Mouse (Mus musculus): ENCODE measurements around the gene Moap1. TPM values are rescaled to one million over a fixed set of nuclear protein-coding genes. Genes with fewer than 3 reads are reported as not detected.

Gene Moap1
- polyA plus RNA-seq, 1 experiment from 2014 or later: 18.4 TPM

DNA sequence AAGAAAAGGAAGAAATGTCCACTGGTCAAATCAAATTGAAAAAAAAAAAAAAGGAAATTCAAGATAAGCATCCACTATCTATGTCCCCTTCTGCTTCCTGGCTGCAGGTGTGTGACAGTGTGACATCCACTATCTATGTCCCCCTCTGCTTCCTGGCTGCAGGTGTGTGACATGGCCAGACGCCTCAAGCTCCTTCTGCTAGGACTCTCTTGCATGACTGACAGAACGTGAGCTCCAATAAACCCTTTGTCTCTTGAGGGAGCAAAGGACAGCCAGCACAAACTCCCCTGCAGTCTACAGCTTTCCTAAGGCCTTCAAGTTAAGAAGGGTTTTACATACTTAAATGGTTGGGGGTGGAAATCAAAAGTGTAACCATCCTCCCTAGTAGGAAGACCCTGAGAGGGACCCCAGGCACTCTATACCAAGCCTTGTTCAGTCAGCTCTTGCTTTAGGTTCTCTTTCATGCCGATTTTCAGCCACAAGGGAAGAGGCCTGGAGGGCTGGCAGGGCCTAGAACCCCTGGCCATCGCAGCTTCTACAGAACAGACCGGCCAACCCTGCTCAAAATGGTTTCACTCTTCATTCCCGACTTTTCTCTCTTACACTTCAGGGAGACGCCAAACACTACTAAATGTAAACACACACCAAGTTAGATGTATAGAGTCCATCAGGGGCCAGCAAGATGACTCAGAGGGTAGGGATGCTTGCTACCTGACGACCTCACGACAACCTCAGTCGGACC, 28.6 kb downstream of the Moap1 start:
- Histone ChIP-seq H3K27me3 (replicated peaks; ENCODE audit: control insufficient read depth, insufficient read depth, low read length) (no peaks in the 10 kb centered on the region), H3K4me2 (no peak overlapping the region), H3K4me3 (ENCODE audit: low read depth, low read length) (no peak overlapping the region), H3K36me3 (ENCODE audit: control insufficient read depth, insufficient read depth, low read length) (no peaks in the 10 kb centered on the region), H3K9me3 (ENCODE audit: control insufficient read depth, low read length) (no peaks in the 10 kb centered on the region), H3K9ac (ENCODE audit: low read depth, low read length) (no peak overlapping the region), H3K4me1 (replicated peaks; ENCODE audit: control insufficient read depth, insufficient read depth, low read length) (no peaks in the 10 kb centered on the region), H3K27ac (ENCODE audit: low read depth, low read length) (no peak overlapping the region)
- DNase-seq (ENCODE audit: low spot score) (no peak), ATAC-seq (replicated peaks; ENCODE audit: low FRiP score) (no peak)
- 80% methylated on average over 10 of the region's 10 CpGs for WGBS

DNA sequence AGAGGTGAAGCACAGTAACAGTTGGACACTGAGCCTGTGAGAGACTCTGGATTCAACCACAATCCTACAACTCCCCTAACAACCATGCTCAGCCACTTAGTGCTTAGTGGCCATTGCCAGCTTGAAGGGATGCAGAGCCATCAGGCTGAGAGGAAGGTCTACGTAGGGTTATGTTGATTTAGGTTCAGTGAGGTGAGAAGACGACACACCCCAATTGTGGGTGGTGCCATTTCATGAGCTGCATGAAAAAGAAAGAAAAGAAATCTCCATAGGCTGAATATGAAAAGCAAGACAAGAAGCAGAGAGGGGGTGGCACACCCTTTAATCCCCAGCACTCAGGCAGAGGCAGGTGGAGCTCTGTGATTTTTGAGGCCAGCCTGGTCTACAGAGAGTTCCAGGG, 29.3 kb downstream of the Moap1 start:
- Histone ChIP-seq H3K4me3 (ENCODE audit: low read depth, low read length) (no peak overlapping the region), H3K4me2 (no peak overlapping the region), H3K9ac (ENCODE audit: low read depth, low read length) (no peak overlapping the region), H3K9me3 (ENCODE audit: control insufficient read depth, low read length) (no peaks in the 10 kb centered on the region), H3K27ac (ENCODE audit: low read depth, low read length) (no peak overlapping the region), H3K27me3 (replicated peaks; ENCODE audit: control insufficient read depth, insufficient read depth, low read length) (no peaks in the 10 kb centered on the region), H3K4me1 (replicated peaks; ENCODE audit: control insufficient read depth, insufficient read depth, low read length) (no peaks in the 10 kb centered on the region), H3K36me3 (ENCODE audit: control insufficient read depth, insufficient read depth, low read length) (no peaks in the 10 kb centered on the region)
- WGBS: 76% methylated on average over 2 of the region's 2 CpGs
- DNase-seq (ENCODE audit: low spot score) (no peak), ATAC-seq (replicated peaks; ENCODE audit: low FRiP score) (no peak)

DNA sequence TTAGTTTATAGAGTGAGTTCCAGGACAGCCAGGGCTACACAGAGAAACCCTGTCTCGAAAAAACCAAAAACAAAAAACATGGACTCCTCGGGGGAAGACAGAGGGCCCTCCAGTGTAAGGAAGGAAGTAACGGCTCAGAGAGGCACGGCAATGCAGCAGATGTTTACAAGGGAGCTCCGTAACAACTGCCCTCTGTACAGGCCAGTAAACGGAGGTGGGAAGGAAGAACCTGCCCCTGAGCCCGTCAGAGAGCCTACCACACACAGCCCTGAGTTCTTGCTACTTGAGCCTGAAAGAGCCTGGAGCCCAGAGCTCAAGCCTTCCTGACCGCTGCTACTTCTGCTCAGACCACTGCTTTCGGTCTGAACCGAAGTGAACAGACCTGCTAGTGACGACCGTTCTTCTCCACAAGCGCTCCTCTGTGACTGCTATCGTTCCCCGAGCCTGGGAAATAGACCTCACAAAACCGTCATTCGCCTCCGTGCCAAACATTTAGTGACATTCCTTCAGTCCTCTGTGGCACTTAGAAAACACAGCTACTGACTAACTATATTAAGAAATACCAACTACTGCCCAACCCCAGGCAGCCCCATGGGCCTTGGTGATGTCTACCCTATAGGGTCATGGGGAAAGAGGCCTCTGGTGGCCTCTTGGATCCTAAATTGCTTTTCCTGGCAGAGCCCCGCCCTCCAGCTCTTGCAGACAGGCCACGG, 30.2 kb downstream of the Moap1 start:
- H3K27me3 ChIP-seq (replicated peaks; ENCODE audit: control insufficient read depth, insufficient read depth, low read length): no peaks in the 10 kb centered on the region
- H3K4me2 ChIP-seq: no peak overlapping the region
- H3K9ac ChIP-seq (ENCODE audit: low read depth, low read length): no peak overlapping the region
- ATAC-seq (replicated peaks; ENCODE audit: low FRiP score): no peak
- H3K36me3 ChIP-seq (ENCODE audit: control insufficient read depth, insufficient read depth, low read length): no peaks in the 10 kb centered on the region
- WGBS: 61% methylated on average over 20 of the region's 20 CpGs
- H3K4me1 ChIP-seq (replicated peaks; ENCODE audit: control insufficient read depth, insufficient read depth, low read length): no peaks in the 10 kb centered on the region
- 0 out of 2 replicates have a peak overlapping the region, but pooled peaks have one; percentile 7 for H3K27ac ChIP-seq (ENCODE audit: low read depth, low read length)
- no peak overlapping the region for H3K4me3 ChIP-seq (ENCODE audit: low read depth, low read length)
- no peaks in the 10 kb centered on the region for H3K9me3 ChIP-seq (ENCODE audit: control insufficient read depth, low read length)
- no peak for DNase-seq (ENCODE audit: low spot score)

DNA sequence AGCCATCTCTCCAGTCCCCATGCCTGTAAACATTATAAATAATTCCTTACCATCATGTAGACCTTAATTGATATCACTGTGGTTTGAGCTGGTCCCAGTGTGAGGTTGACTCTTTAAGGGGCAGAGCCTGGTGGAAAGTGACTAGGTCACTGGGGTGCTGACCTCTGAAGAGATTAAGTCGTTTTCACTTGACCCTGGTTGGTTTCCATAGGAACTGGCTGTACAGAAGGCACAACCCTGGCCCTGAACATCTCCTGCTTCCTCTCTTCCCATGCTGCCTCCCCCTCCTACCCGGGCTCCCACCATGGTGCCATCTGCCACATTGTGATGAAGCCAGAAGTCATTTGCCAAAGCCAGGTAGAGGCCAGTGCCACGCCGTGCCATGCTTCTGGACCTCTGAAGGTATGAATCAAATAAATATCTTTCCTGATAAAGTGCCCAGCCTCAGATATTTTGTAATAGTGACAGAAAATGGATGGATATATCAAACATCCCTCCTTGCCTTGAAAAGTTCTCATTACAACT, 32.5 kb downstream of the Moap1 start:
- H3K27ac ChIP-seq (ENCODE audit: low read depth, low read length): no peak overlapping the region
- no peak overlapping the region for H3K4me2 ChIP-seq
- ATAC-seq (replicated peaks; ENCODE audit: low FRiP score): no peak
- H3K9me3 ChIP-seq (ENCODE audit: control insufficient read depth, low read length): no peaks in the 10 kb centered on the region
- H3K27me3 ChIP-seq (replicated peaks; ENCODE audit: control insufficient read depth, insufficient read depth, low read length): no peaks in the 10 kb centered on the region
- no peak overlapping the region for H3K4me3 ChIP-seq (ENCODE audit: low read depth, low read length)
- no peaks in the 10 kb centered on the region for H3K36me3 ChIP-seq (ENCODE audit: control insufficient read depth, insufficient read depth, low read length)
- H3K9ac ChIP-seq (ENCODE audit: low read depth, low read length): no peak overlapping the region
- H3K4me1 ChIP-seq (replicated peaks; ENCODE audit: control insufficient read depth, insufficient read depth, low read length): no peaks in the 10 kb centered on the region
- no peak for DNase-seq (ENCODE audit: low spot score)
- 65% methylated on average over 4 of the region's 4 CpGs for WGBS

DNA sequence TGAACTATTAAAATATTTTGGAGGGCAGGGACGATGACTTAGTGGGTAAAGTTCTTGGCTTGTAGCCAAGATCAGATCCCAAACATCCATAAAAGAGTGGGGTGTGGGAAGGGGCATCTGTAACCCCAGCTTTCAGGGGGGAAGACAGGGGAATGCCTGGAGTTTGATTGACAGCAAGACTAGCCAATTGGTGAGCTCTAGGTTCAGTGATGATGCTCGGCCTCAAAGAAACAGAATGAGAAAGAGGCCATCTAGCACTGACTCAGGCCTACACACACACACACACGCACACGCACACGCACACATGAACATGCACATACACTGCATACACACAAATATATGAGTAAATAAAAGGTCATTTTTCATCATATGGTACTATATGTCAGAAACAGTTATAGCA, 33.6 kb downstream of the Moap1 start:
- Histone ChIP-seq H3K9ac (ENCODE audit: low read depth, low read length) (no peak overlapping the region), H3K4me2 (no peak overlapping the region), H3K4me1 (replicated peaks; ENCODE audit: control insufficient read depth, insufficient read depth, low read length) (peaks cover 6% of the 10 kb centered on the region), H3K9me3 (ENCODE audit: control insufficient read depth, low read length) (no peaks in the 10 kb centered on the region), H3K36me3 (ENCODE audit: control insufficient read depth, insufficient read depth, low read length) (no peaks in the 10 kb centered on the region), H3K4me3 (ENCODE audit: low read depth, low read length) (no peak overlapping the region), H3K27me3 (replicated peaks; ENCODE audit: control insufficient read depth, insufficient read depth, low read length) (no peaks in the 10 kb centered on the region), H3K27ac (ENCODE audit: low read depth, low read length) (no peak overlapping the region)
- no peak for ATAC-seq (replicated peaks; ENCODE audit: low FRiP score)
- 86% methylated on average over 5 of the region's 5 CpGs for WGBS
- DNase-seq (ENCODE audit: low spot score): no peak

DNA sequence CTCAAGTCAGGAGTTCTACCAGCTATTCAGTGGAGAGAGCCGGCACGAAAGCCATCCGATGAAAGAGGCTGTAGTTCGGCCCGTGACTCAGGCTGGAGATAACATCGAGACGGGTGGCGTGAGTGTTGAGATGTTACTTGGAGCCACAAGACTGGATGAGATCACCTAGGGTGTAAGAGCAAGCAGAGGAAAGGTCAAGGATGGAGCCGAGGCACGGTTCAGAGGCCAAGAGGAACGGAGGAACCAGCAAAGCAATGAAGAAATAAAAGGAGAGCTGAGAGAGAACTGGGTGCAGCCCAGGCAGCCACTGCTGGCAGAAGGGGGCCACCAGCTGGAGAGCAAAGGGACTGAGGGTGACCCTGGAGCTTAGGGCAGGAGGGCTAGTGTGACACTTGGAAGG, 35.2 kb downstream of the Moap1 start:
- DNase-seq (ENCODE audit: low spot score) (no peak), ATAC-seq (replicated peaks; ENCODE audit: low FRiP score) (no peak)
- 75% methylated on average over 11 of the region's 11 CpGs for WGBS
- no peaks in the 10 kb centered on the region for H3K27me3 ChIP-seq (replicated peaks; ENCODE audit: control insufficient read depth, insufficient read depth, low read length)
- no peaks in the 10 kb centered on the region for H3K9me3 ChIP-seq (ENCODE audit: control insufficient read depth, low read length)
- H3K4me1 ChIP-seq (replicated peaks; ENCODE audit: control insufficient read depth, insufficient read depth, low read length): peaks cover 14% of the 10 kb centered on the region
- H3K36me3 ChIP-seq (ENCODE audit: control insufficient read depth, insufficient read depth, low read length): no peaks in the 10 kb centered on the region
- no peak overlapping the region for H3K4me3 ChIP-seq (ENCODE audit: low read depth, low read length)
- no peak overlapping the region for H3K9ac ChIP-seq (ENCODE audit: low read depth, low read length)
- no peak overlapping the region for H3K4me2 ChIP-seq
- no peak overlapping the region for H3K27ac ChIP-seq (ENCODE audit: low read depth, low read length)

DNA sequence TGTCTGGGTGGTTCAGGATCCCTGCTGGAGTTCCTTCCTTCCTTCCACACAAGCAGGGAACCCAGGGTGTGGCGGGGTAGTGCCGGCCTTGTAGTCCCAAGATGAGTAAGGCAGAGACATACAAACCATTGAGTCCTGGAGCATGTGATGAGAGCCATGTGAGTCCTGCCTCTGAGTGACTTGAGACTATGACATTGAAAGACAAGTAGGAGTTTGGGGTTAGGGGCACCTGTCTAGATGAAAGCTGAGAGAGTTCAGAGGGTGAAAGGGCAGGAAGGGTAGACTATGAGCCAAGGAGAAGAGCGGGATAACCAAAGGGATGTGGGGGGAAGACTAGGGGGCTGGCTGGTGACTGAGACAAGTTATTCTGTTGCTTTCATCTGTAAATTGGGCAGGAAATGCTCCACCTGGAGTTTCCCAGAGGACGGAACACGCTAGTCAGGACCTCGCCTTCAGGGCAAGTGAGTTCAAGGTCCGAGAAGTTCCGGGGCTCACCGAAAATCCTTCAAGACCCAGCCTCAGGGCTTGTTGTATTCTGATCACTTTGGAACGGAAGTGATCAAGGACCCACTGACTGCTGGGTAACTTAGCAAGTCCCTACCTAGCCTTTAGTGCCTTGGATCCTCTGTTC, 36.5 kb downstream of the Moap1 start:
- Histone ChIP-seq H3K9me3 (ENCODE audit: control insufficient read depth, low read length) (no peaks in the 10 kb centered on the region), H3K27ac (ENCODE audit: low read depth, low read length) (no peak overlapping the region), H3K36me3 (ENCODE audit: control insufficient read depth, insufficient read depth, low read length) (no peaks in the 10 kb centered on the region), H3K4me1 (replicated peaks; ENCODE audit: control insufficient read depth, insufficient read depth, low read length) (peaks cover 20% of the 10 kb centered on the region), H3K4me2 (no peak overlapping the region), H3K27me3 (replicated peaks; ENCODE audit: control insufficient read depth, insufficient read depth, low read length) (no peaks in the 10 kb centered on the region), H3K9ac (ENCODE audit: low read depth, low read length) (no peak overlapping the region), H3K4me3 (ENCODE audit: low read depth, low read length) (no peak overlapping the region)
- no peak for ATAC-seq (replicated peaks; ENCODE audit: low FRiP score)
- 85% methylated on average over 10 of the region's 10 CpGs for WGBS
- no peak for DNase-seq (ENCODE audit: low spot score)

DNA sequence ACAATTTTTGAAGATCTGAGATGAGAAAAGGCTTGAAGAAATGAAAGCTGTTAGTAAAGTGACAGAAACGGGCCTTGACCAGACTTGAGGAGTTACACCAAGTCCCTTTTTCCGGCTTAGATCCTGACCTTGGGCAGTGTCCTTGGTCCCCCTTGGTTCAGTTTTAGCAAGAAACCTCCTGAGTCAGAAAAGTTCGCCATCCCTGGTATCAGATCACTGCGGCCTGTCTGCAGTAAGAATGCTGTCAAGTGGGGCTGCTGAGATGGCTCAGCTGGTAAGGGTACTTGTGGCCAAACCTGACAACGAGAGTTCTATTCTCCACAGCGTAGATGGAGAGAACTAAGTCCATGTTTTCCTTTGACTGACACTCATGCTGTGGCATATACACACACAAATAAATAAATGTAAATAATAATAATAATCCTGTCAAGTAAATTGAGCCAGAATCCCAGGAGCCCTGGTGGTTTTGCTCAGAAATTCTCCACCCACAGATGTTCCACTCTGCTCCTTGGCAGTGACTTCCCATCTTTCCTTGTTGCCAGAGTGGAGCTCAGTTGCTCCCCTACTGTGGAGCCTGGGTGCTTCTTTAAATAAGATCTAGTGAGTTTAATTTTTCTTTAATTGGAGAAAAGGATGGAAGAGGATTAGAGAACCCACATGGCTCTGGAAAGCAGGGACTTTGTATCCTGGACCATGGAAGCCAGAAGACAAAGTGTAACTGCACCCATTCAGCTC, 37.4 kb downstream of the Moap1 start:
- Histone ChIP-seq H3K27ac (ENCODE audit: low read depth, low read length) (no peak overlapping the region), H3K9ac (ENCODE audit: low read depth, low read length) (no peak overlapping the region)
- 73% methylated on average over 6 of the region's 6 CpGs for WGBS

More for the DNA sequence above, 37.4 kb downstream of the Moap1 start:
- peak overlapping the region; percentile 98 for H3K4me2 ChIP-seq
- no peaks in the 10 kb centered on the region for H3K36me3 ChIP-seq (ENCODE audit: control insufficient read depth, insufficient read depth, low read length)
- DNase-seq (ENCODE audit: low spot score) (no peak), ATAC-seq (replicated peaks; ENCODE audit: low FRiP score) (no peak)
- H3K4me3 ChIP-seq (ENCODE audit: low read depth, low read length): peak overlapping the region; percentile 81
- H3K27me3 ChIP-seq (replicated peaks; ENCODE audit: control insufficient read depth, insufficient read depth, low read length): no peaks in the 10 kb centered on the region
- H3K4me1 ChIP-seq (replicated peaks; ENCODE audit: control insufficient read depth, insufficient read depth, low read length): peaks cover 20% of the 10 kb centered on the region
- H3K9me3 ChIP-seq (ENCODE audit: control insufficient read depth, low read length): no peaks in the 10 kb centered on the region

All from liver, embryonic 11.5 days (tissue).